Mouse (Mus musculus) intestine, embryonic 16.5 days (tissue): ENCODE data around the gene Golm1. TPM values are rescaled to one million over a fixed set of nuclear protein-coding genes. Genes with fewer than 3 reads are reported as not detected.

Experiments used
- ATAC-seq: fragments of 200-750 bp; cut with Nextera tagmentation; 2 replicates; pipeline ENCODE4 v1.8.0; 2017; ENCODE audit warnings: moderate TSS enrichment, moderate library complexity
- H3K27ac ChIP-seq: fragments of 300-500 bp; sonication (generic); 2 replicates; pipeline ENCODE4 v1.5.1; 2014; ENCODE audit warnings: mild to moderate bottlenecking, low read length
- H3K27me3 ChIP-seq: fragments of 300-500 bp; sonication (generic); replicated peaks from 2 replicates; pipeline ENCODE4 v1.6.1; 2014; ENCODE audit warnings: low read length, control low read depth, mixed read lengths; ENCODE audit not compliant: control insufficient read depth, insufficient read depth
- H3K36me3 ChIP-seq: fragments of 300-500 bp; sonication (generic); 2 replicates; pipeline ENCODE4 v1.6.1; 2014; ENCODE audit warnings: low read length, control low read depth; ENCODE audit not compliant: control insufficient read depth, insufficient read depth
- H3K4me1 ChIP-seq: fragments of 300-500 bp; sonication (generic); 2 replicates; pipeline ENCODE4 v1.6.1; 2014; ENCODE audit warnings: low read length, control low read depth, mixed read lengths; ENCODE audit not compliant: control insufficient read depth, insufficient read depth
- H3K4me2 ChIP-seq: fragments of 300-500 bp; sonication (generic); 2 replicates; pipeline ENCODE4 v1.6.1; 2014; ENCODE audit warnings: low read depth, low read length, control low read depth
- H3K4me3 ChIP-seq: fragments of 300-500 bp; sonication (generic); 2 replicates; pipeline ENCODE4 v1.5.1; 2014; ENCODE audit warnings: mild to moderate bottlenecking, low read length
- H3K9ac ChIP-seq: fragments of 300-500 bp; sonication (generic); 2 replicates; pipeline ENCODE4 v1.6.1; 2014; ENCODE audit warnings: low read depth, low read length
- H3K9me3 ChIP-seq: fragments of 300-500 bp; sonication (generic); 2 replicates; pipeline ENCODE4 v1.6.1; 2016; ENCODE audit warnings: low read length, control low read depth; ENCODE audit not compliant: control insufficient read depth
- WGBS: fragments of 180-500 bp; shearing (Covaris S2); extraction: QIAGEN DNeasy Blood & Tissue Kit; methylation state at CpG from one replicate; pipeline ENCODE4 v1.1.7; 2014; 5-methylcytosine and 5-hydroxymethylcytosine counted together
- polyA plus RNA-seq: library from polyadenylated mRNA; unstranded; fragments of >200 nt; fragmentation: Nextera tagmentation; extraction: Ambion mirVana; gene quantifications from 2 replicates; pipeline ENCODE4 v1.2.1, GENCODE M21; 2015

Gene Golm1
- polyA plus RNA-seq, 1 experiment from 2014 or later, result 90.4 TPM

DNA sequence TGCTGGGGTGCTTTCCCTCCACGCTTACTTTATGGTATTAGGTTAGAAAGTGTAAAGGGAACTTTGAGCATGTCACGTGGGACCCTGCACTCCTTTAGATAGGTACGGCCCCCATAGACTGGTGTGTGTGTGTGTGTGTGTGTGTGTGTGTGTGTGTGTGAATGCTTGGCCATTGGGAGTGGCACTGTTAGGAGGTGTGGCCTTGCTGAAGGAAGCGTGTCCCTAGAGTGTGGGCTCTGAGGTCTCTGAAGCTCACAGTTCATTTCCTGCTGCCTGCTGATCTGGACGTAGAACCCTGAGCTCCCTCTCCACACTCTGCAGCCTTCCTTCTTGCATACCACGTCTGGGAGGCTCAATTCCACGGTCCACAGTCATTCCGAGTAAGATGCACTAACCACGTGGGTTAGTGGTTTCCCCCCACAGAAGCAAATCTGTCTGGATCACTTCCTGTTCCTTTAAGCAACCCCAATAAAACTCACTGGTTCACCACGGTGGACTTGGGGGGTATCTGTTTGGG, 19.2 kb downstream of the Golm1 start:
- Histone ChIP-seq H3K4me3 (no peak overlapping the region), H3K4me2 (no peak overlapping the region), H3K4me1 (peaks cover 23% of the 10 kb centered on the region), H3K36me3 (peaks cover 6% of the 10 kb centered on the region; the same call in 1 of the 2 replicates), H3K27me3 (no peaks in the 10 kb centered on the region), H3K9me3 (no peaks in the 10 kb centered on the region), H3K27ac (0 out of 2 replicates have a peak overlapping the region, but pooled peaks have one; percentile 30), H3K9ac (no peak overlapping the region)
- 64% methylated on average over 10 of the region's 10 CpGs for WGBS
- no peak; the same call in 1 of the 2 replicates for ATAC-seq

- H3K4me2 ChIP-seq, result no peak overlapping the region
- no peak for ATAC-seq
- peaks cover 23% of the 10 kb centered on the region for H3K4me1 ChIP-seq
- H3K9me3 ChIP-seq, result no peaks in the 10 kb centered on the region
- H3K4me3 ChIP-seq, result no peak overlapping the region
- H3K27ac ChIP-seq, result no peak overlapping the region
- no peak overlapping the region for H3K9ac ChIP-seq
- H3K27me3 ChIP-seq, result no peaks in the 10 kb centered on the region
- H3K36me3 ChIP-seq, result 0 out of 2 replicates have a peak, but pooled peaks cover 6% of the 10 kb centered on the region
- WGBS, result 92% methylated on average over 15 of the region's 15 CpGs
Observed at GRCm38 (mm10) chr13:59655718-59656315, 19.8 kb downstream of the Golm1 start.

DNA sequence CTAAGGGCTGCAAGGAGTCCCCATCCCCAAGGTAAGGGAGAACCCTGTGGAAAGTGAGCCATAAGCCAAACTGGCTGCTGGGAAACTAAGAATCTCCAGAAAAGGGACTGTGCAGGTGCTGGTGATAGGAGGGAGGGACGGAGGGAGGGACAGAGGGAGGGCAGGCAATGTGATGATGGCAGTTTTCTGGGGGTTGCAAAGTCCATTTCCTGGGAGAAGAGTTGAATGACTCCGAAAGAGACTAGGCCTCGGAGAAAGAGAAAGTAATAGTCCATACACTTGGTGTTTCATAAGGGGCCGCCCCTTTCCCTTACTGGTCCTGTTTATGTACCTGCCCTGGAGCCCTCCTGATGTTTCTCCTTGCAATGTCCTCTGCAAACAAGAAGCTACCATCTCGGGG, 21.1 kb downstream of the Golm1 start:
- Histone ChIP-seq H3K27me3 (no peaks in the 10 kb centered on the region), H3K9me3 (no peaks in the 10 kb centered on the region), H3K9ac (no peak overlapping the region), H3K27ac (0 out of 2 replicates have a peak overlapping the region, but pooled peaks have one; percentile 16), H3K36me3 (0 out of 2 replicates have a peak, but pooled peaks cover 6% of the 10 kb centered on the region), H3K4me3 (no peak overlapping the region), H3K4me2 (no peak overlapping the region), H3K4me1 (peaks cover 27% of the 10 kb centered on the region)
- WGBS, result 72% methylated on average over 5 of the region's 5 CpGs
- peak; percentile 80 for ATAC-seq

- no peak overlapping the region for H3K4me2 ChIP-seq
- WGBS, result 69% methylated on average over 3 of the region's 3 CpGs
- no peak overlapping the region for H3K9ac ChIP-seq
- ATAC-seq, result no peak
- no peak overlapping the region for H3K4me3 ChIP-seq
- H3K4me1 ChIP-seq, result peaks cover 27% of the 10 kb centered on the region
- no peaks in the 10 kb centered on the region for H3K9me3 ChIP-seq
- H3K27ac ChIP-seq, result no peak overlapping the region
- no peaks in the 10 kb centered on the region for H3K27me3 ChIP-seq
- H3K36me3 ChIP-seq, result 0 out of 2 replicates have a peak, but pooled peaks cover 5% of the 10 kb centered on the region
Observed at GRCm38 (mm10) chr13:59653136-59653535, 22.5 kb downstream of the Golm1 start.

GRCm38 (mm10) chr13:59652651-59653050, 23.0 kb downstream of the Golm1 start:
- Histone ChIP-seq H3K4me2 (no peak overlapping the region), H3K9ac (no peak overlapping the region), H3K9me3 (no peaks in the 10 kb centered on the region), H3K27me3 (no peaks in the 10 kb centered on the region), H3K4me3 (no peak overlapping the region), H3K4me1 (peaks cover 23% of the 10 kb centered on the region), H3K27ac (no peak overlapping the region), H3K36me3 (0 out of 2 replicates have a peak, but pooled peaks cover under 1% of the 10 kb centered on the region)
- ATAC-seq, result no peak
- WGBS, result 59% methylated on average over 5 of the region's 5 CpGs

GRCm38 (mm10) chr13:59649781-59650180, 25.8 kb downstream of the Golm1 start:
- ATAC-seq, result peak; percentile 48
- Histone ChIP-seq H3K9me3 (no peaks in the 10 kb centered on the region), H3K4me1 (peaks cover 11% of the 10 kb centered on the region; the same call in 1 of the 2 replicates), H3K4me3 (no peak overlapping the region), H3K27me3 (no peaks in the 10 kb centered on the region), H3K4me2 (no peak overlapping the region), H3K36me3 (0 out of 2 replicates have a peak, but pooled peaks cover 3% of the 10 kb centered on the region), H3K27ac (no peak overlapping the region), H3K9ac (no peak overlapping the region)
- WGBS, result 72% methylated on average over 5 of the region's 5 CpGs

- Histone ChIP-seq H3K27ac (no peak overlapping the region), H3K27me3 (no peaks in the 10 kb centered on the region), H3K4me3 (no peak overlapping the region), H3K4me1 (0 out of 2 replicates have a peak, but pooled peaks cover 4% of the 10 kb centered on the region), H3K9me3 (no peaks in the 10 kb centered on the region), H3K36me3 (0 out of 2 replicates have a peak, but pooled peaks cover 3% of the 10 kb centered on the region), H3K4me2 (no peak overlapping the region), H3K9ac (no peak overlapping the region)
- ATAC-seq, result no peak
- 84% methylated on average over 6 of the region's 6 CpGs for WGBS
Observed at GRCm38 (mm10) chr13:59648598-59648997, 27.0 kb downstream of the Golm1 start.

DNA sequence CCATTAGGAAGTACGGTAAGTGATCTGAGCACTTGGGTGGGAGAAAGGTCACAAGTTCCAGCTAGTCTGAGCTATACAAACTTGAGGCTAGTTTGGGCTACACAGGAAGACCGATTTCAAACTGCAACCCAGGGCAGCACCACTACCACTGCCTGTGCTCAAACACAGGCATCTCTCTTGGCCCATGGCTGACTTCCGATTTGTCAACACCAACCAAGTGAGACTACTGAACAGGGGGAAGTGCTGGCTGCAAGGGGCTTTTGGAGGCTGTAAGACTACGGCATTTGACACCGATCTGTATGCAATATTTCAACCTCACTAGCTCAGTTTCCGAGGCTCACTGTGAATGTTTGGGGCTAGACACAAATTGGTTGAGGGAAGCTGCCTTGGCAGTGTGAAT, 28.1 kb downstream of the Golm1 start:
- H3K4me3 ChIP-seq, result no peak overlapping the region
- H3K9me3 ChIP-seq, result no peaks in the 10 kb centered on the region
- 82% methylated on average over 6 of the region's 6 CpGs for WGBS
- H3K27ac ChIP-seq, result no peak overlapping the region
- no peak overlapping the region for H3K9ac ChIP-seq
- 0 out of 2 replicates have a peak, but pooled peaks cover 4% of the 10 kb centered on the region for H3K4me1 ChIP-seq
- no peak overlapping the region for H3K4me2 ChIP-seq
- H3K27me3 ChIP-seq, result no peaks in the 10 kb centered on the region
- 0 out of 2 replicates have a peak, but pooled peaks cover 3% of the 10 kb centered on the region for H3K36me3 ChIP-seq
- no peak for ATAC-seq

GRCm38 (mm10) chr13:59646674-59647244, 28.9 kb downstream of the Golm1 start:
- Histone ChIP-seq H3K4me1 (0 out of 2 replicates have a peak, but pooled peaks cover 4% of the 10 kb centered on the region), H3K4me3 (no peak overlapping the region), H3K27me3 (no peaks in the 10 kb centered on the region), H3K36me3 (0 out of 2 replicates have a peak, but pooled peaks cover 3% of the 10 kb centered on the region), H3K4me2 (no peak overlapping the region), H3K9ac (no peak overlapping the region; the same call in 1 of the 2 replicates), H3K27ac (no peak overlapping the region), H3K9me3 (no peaks in the 10 kb centered on the region)
- 0 out of 2 replicates have a peak, but pooled peaks have one; percentile 27 for ATAC-seq
- 53% methylated on average over 11 of the region's 11 CpGs for WGBS
